Mouse (Mus musculus) heart, adult 2 months (tissue): Measurements from ENCODE around the gene Olfr619.

Experiments
- CTCF ChIP-seq: fragments of 200-600 bp; IDR thresholded peaks from 2 replicates; pipeline ENCODE4 v1.8.1; 2022; ENCODE audit warnings: antibody characterized with exemption, mild to moderate bottlenecking, moderate library complexity
- EP300 ChIP-seq: fragments of 200-500 bp; IDR thresholded peaks from 2 replicates; pipeline ENCODE4 v1.6.1; 2011; ENCODE audit warnings: low read depth, low read length, control low read depth; ENCODE audit not compliant: insufficient read depth
- POLR2A ChIP-seq: fragments of 200-500 bp; IDR thresholded peaks from 2 replicates; pipeline ENCODE4 v1.6.1; 2011; ENCODE audit warnings: mild to moderate bottlenecking, low read depth, low read length, control low read depth; ENCODE audit not compliant: insufficient read depth

DNA sequence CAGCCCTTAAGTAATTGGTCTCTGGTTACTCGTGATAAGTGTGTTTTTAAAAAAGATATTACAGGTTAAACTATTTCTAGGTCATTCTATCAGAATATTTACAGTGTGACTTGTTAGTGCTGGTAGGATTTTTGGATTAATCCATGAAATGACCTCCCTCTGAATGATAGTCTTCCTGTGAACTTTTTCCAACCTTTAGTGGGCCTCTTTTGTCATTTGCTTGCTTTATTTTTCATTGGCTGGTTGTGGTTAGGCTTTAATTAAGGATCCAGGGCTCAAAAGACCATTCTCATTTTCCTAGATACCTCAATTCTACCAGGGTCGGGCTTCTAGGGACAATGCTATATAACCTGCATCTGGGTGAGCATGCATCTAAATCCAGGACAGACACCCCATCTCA is 10.6 kb upstream of the Olfr619 start, which contains the start of gene Olfr618:
- no peak for TF ChIP-seq CTCF
- TF ChIP-seq POLR2A = no peak
- no peak for TF ChIP-seq EP300
